ENCODE assay signal across 10 mouse cellular contexts in the genomic region with DNA sequence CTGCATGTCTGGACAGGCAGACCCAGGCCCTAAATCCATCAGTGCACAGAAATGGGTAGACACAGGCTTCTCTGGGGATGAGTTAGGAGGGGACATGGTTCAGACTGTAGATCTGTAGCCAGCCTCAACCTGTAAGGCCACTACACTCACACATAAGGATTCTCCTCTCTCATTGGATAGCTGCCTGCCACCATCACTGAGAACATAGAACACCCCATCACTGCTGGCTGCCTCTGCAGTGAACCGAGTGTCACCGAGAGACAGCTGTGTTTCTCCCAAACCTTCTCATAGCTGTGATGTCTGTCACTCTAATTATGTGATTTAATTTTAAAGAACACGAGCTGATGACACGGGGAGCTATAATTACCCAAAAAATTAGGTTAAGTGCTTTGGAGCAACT. TPM values are rescaled to one million over a fixed set of nuclear protein-coding genes. Genes with fewer than 3 reads are reported as not detected.
DNase-seq lines count a peak whose midpoint lies in the region; ATAC-seq and TF ChIP-seq lines count a peak whose summit lies in the region.
"Had no signal": no experiment of that assay in that cellular context is flagged by ENCODE, and none has a peak within 500 bp of the region (broad histone marks: within the 10 kb centered on the region; RNA-seq: fewer than 3 reads in every experiment).

No protein-coding gene starts in this region.

- TF ChIP-seq CTCF in layer of hippocampus, adult 2 months (conservative IDR thresholded peaks at IDR 0.05): no peak
- TF ChIP-seq CTCF in testis, adult 2 months (IDR thresholded peaks at IDR 0.05; ENCODE audit: control insufficient read depth, insufficient read depth, insufficient replicate concordance, low read depth, low read length): no peak

- DNase-seq in heart, postnatal 10 days: no peak
- no peak for DNase-seq in layer of hippocampus, adult 2 months (ENCODE audit: low spot score in 2 of 2)
- no peak for DNase-seq in layer of hippocampus, adult 8-10 months (ENCODE audit: low spot score in 2 of 2)
- DNase-seq in testis, postnatal 10 days (ENCODE audit: low spot score): no peak
- DNase-seq in gastrocnemius, postnatal 14 days: no peak

- H3K9ac ChIP-seq in heart, embryonic 12.5 days: no peak overlapping the region
- peak overlapping the region; percentile 50 for H3K9ac ChIP-seq in stomach, embryonic 16.5 days (ENCODE audit: low read length)

- no peaks in the 10 kb centered on the region for H3K27me3 ChIP-seq in heart, embryonic 12.5 days (replicated peaks)
- H3K27me3 ChIP-seq in testis, adult 2 months (ENCODE audit: control insufficient read depth, insufficient read depth, low read length): no peaks in the 10 kb centered on the region
- H3K27me3 ChIP-seq in stomach, embryonic 16.5 days (ENCODE audit: control insufficient read depth, insufficient read depth, low read length): peaks cover 3% of the 10 kb centered on the region

- H3K36me3 ChIP-seq in heart, embryonic 12.5 days: no peaks in the 10 kb centered on the region
- no peaks in the 10 kb centered on the region for H3K36me3 ChIP-seq in testis, adult 2 months (ENCODE audit: control insufficient read depth, insufficient read depth, low read length)
- H3K36me3 ChIP-seq in stomach, embryonic 16.5 days (ENCODE audit: control insufficient read depth, insufficient read depth, low read length): no peaks in the 10 kb centered on the region

- H3K27ac ChIP-seq in heart, embryonic 12.5 days (ENCODE audit: poor library complexity, severe bottlenecking): no peak overlapping the region
- peak overlapping the region; percentile 49; the same call in 1 of the 2 replicates for H3K27ac ChIP-seq in layer of hippocampus, adult 2 months
- no peak overlapping the region for H3K27ac ChIP-seq in testis, adult 2 months (ENCODE audit: control insufficient read depth, insufficient read depth, low read depth, low read length)
- H3K27ac ChIP-seq in stomach, embryonic 16.5 days (ENCODE audit: low read length): 0 out of 2 replicates have a peak overlapping the region, but pooled peaks have one; percentile 38

- no peak overlapping the region for H3K4me3 ChIP-seq in heart, embryonic 12.5 days
- peak overlapping the region; percentile 9 for H3K4me3 ChIP-seq in layer of hippocampus, adult 2 months
- H3K4me3 ChIP-seq in testis, adult 2 months (ENCODE audit: control insufficient read depth, low read depth, low read length): peak overlapping the region; percentile 47
- H3K4me3 ChIP-seq in stomach, embryonic 16.5 days (replicated peaks; ENCODE audit: low read length): no peak overlapping the region

- TF ChIP-seq POLR2A in testis, adult 2 months (IDR thresholded peaks at IDR 0.05; ENCODE audit: control insufficient read depth, low read depth, low read length): no peak

- intact Hi-C loops in heart, postnatal 10 days (cut with DNase I): loop anchor here (1.0 to 10.0 kb wide), 5 partner anchors 36 to 203 kb away; no protein-coding TSS in a partner anchor
- intact Hi-C loops in gastrocnemius, postnatal 14 days (cut with DNase I; ENCODE audit: low total_unique reads): loop anchor here (5.0 kb wide), 2 partner anchors 86 to 106 kb away; no protein-coding TSS in a partner anchor

- H3K4me2 ChIP-seq in heart, embryonic 12.5 days: peak overlapping the region; percentile 33
- 0 out of 2 replicates have a peak overlapping the region, but pooled peaks have one; percentile 32 for H3K4me2 ChIP-seq in stomach, embryonic 16.5 days (ENCODE audit: low read depth, low read length)

- WGBS in heart, embryonic 12.5 days: 73% methylated on average over 4 of the region's 4 CpGs
- 70% methylated on average over 4 of the region's 4 CpGs for WGBS in stomach, embryonic 16.5 days

- H3K9me3 ChIP-seq in heart, embryonic 12.5 days (replicated peaks): no peaks in the 10 kb centered on the region
- H3K9me3 ChIP-seq in stomach, embryonic 16.5 days (replicated peaks; ENCODE audit: control insufficient read depth, low read length): no peaks in the 10 kb centered on the region

- H3K4me1 ChIP-seq in heart, embryonic 12.5 days (replicated peaks): peaks cover 49% of the 10 kb centered on the region
- H3K4me1 ChIP-seq in testis, adult 2 months (ENCODE audit: control insufficient read depth, insufficient read depth, low read length): peaks cover 15% of the 10 kb centered on the region
- H3K4me1 ChIP-seq in stomach, embryonic 16.5 days (ENCODE audit: control insufficient read depth, insufficient read depth, low read length): peaks cover 28% of the 10 kb centered on the region

- no peak for ATAC-seq in heart, embryonic 12.5 days (ENCODE audit: insufficient number of reproducible peaks, low FRiP score)
- 0 out of 2 replicates have a peak, but pooled peaks have one; percentile 0 for ATAC-seq in stomach, embryonic 16.5 days (ENCODE audit: insufficient read depth, low FRiP score)

RNA-seq across cellular contexts. Expression of a gene that starts 54.5 kb away (rescaled TPM):
- 1.3 and 4.5 TPM in 2 replicates for polyA plus RNA-seq in heart, embryonic 12.5 days (2016; fragmentation: Nextera tagmentation; extraction: Ambion mirVana)
- 1 to 10 TPM; 3.8 to 5.4 TPM for total RNA-seq in heart, postnatal 10 days (2021)
- total RNA-seq in layer of hippocampus, adult 2 months (2021): 1 to 10 TPM in 1 of 2 experiments, under 1 TPM in 1; 0.98 to 1.3 TPM
- total RNA-seq in layer of hippocampus, adult 8-10 months (2022): 1 to 10 TPM in 3 of 4 experiments, under 1 TPM in 1; 0.68 to 1.9 (median 1.5) TPM
- 7.5 and 9.7 TPM in 2 replicates for polyA plus RNA-seq in testis, adult 2 months (2012; rRNA removed)
- 56.1 and 59.9 TPM in 2 replicates for polyA plus RNA-seq in stomach, embryonic 16.5 days (2015; fragmentation: Nextera tagmentation; extraction: Ambion mirVana)
- 1 to 10 TPM in 1 of 2 experiments, under 1 TPM in 1; 0.82 to 1.1 TPM for total RNA-seq in gastrocnemius, postnatal 14 days (2021)
- total RNA-seq: megakaryocyte-erythroid progenitor cell, adult 5-6 weeks had no signal
- polyA plus RNA-seq: activated CD4-positive, CD25-positive, alpha-beta regulatory T cell, adult 4 months had no signal

Comparison
In these comparisons a context has a peak if more than half of its experiments do, and no peak if none do; other contexts are left out.
1. H3K27ac ChIP-seq: peak in layer of hippocampus, adult 2 months (single experiment) and stomach, embryonic 16.5 days (single experiment); none in heart, embryonic 12.5 days (single experiment) and testis, adult 2 months (single experiment).
2. H3K4me3 ChIP-seq: peak in layer of hippocampus, adult 2 months (single experiment) and testis, adult 2 months (single experiment); none in heart, embryonic 12.5 days (single experiment) and stomach, embryonic 16.5 days (single experiment).